Mouse (Mus musculus): ENCODE data around the gene Upf3a. TPM values are rescaled to one million over a fixed set of nuclear protein-coding genes. Genes with fewer than 3 reads are reported as not detected.

Upf3a gene
- total and polyA plus RNA-seq, 3 experiments, result 29.3 to 39.8 TPM; not detected in 1

DNA sequence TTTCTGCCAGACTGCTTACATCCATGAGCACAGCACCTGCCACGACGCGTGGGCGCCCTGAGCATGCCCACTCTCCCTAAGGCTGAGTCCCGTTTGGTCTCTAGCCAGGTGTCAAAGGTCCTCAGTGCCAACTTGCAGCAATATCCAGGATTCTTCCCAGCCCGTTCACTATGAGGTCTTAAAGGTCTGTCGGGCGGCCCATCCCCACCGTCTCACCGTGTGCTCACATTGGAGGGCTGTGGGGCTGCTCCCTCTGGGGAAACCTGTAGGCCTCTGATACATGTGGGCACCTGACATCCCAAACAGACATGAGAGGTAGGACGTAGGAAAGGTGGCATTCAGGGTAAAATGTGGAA lies 8.3 kb downstream of the Upf3a start:
- Histone ChIP-seq H3K27me3 (ENCODE audit: control insufficient read depth in 1 of 2, insufficient read depth in 2 of 2, low read length in 2 of 2) (no peaks in the 10 kb centered on the region), H3K36me3 (ENCODE audit: control insufficient read depth in 1 of 2, insufficient read depth in 2 of 2, low read length in 2 of 2) (no peaks in the 10 kb centered on the region; a peak in 1 of 4 replicates), H3K4me1 (ENCODE audit: control insufficient read depth in 1 of 2, insufficient read depth in 2 of 2, low read length in 2 of 2) (no peaks in the 10 kb centered on the region), H3K27ac (ENCODE audit: control insufficient read depth, low read depth, low read length) (no peak overlapping the region), H3K9ac (ENCODE audit: control insufficient read depth, low read depth, low read length, poor library complexity, severe bottlenecking) (no peak overlapping the region), H3K79me2 (ENCODE audit: control insufficient read depth, insufficient read depth, low read length, poor library complexity) (no peaks in the 10 kb centered on the region), H3K9me3 (replicated peaks; ENCODE audit: insufficient read depth, low read length) (no peaks in the 10 kb centered on the region), H3K4me3 (ENCODE audit: control insufficient read depth in 1 of 2, insufficient read depth in 1 of 2, low read depth in 2 of 2, low read length in 2 of 2) (no peak overlapping the region)
- TF ChIP-seq POLR2AphosphoS5 (IDR thresholded peaks at IDR 0.05; ENCODE audit: borderline replicate concordance, low read depth, low read length), result no peak
- TF ChIP-seq ELF1 (IDR thresholded peaks at IDR 0.05; ENCODE audit: low read depth, low read length), result no peak
- TF ChIP-seq SIN3A (IDR thresholded peaks at IDR 0.05; ENCODE audit: low read length), result no peak
- no peak for TF ChIP-seq BHLHE40 (IDR thresholded peaks at IDR 0.05; ENCODE audit: borderline replicate concordance, low read depth, low read length)
- no peak for TF ChIP-seq E2F4 (IDR thresholded peaks at IDR 0.05; ENCODE audit: borderline replicate concordance, low read depth, low read length)
- TF ChIP-seq POLR2AphosphoS2 (IDR thresholded peaks at IDR 0.05; ENCODE audit: low read length), result no peak
- TF ChIP-seq MAFK (IDR thresholded peaks at IDR 0.05; ENCODE audit: borderline replicate concordance, low read depth, low read length), result no peak
- TF ChIP-seq GATA1 (IDR thresholded peaks at IDR 0.05; ENCODE audit: low read depth, low read length), result no peak
- TF ChIP-seq USF1 (IDR thresholded peaks at IDR 0.05; ENCODE audit: low read depth, low read length), result no peak
- no peak for DNase-seq (ENCODE audit: low read depth, low spot score)

DNA sequence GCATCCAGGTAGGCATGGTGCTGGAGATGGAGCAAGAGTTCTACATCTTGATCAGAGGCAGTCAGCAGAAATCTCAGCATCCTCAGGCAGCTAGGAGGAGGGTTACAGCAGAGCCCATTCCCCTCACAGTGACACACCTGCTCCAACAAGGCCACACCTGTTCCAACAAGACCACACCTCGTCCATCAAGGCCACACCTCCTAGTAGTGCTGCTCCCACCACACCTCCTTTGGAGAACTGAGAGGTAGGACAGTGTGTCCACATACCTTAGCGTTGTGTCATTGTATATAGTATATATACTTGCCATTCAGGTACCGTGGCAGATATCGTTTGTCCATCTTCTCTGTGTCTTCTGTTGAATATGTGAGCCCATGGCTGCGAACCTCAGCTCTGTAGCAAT lies 12.3 kb downstream of the Upf3a start:
- TF ChIP-seq MYB (IDR thresholded peaks at IDR 0.05; ENCODE audit: low read depth, low read length) (no peak), GATA1 (IDR thresholded peaks at IDR 0.05; ENCODE audit: low read depth, low read length) (no peak), ETS1 (IDR thresholded peaks at IDR 0.05; ENCODE audit: low read depth, low read length) (no peak), ZKSCAN1 (IDR thresholded peaks at IDR 0.05; ENCODE audit: low read depth, low read length) (no peak), GABPA (IDR thresholded peaks at IDR 0.05; ENCODE audit: low read depth, low read length) (no peak), NRF1 (IDR thresholded peaks at IDR 0.05; ENCODE audit: insufficient read depth, low read depth, low read length, poor library complexity, severe bottlenecking) (no peak), HCFC1 (IDR thresholded peaks at IDR 0.05; ENCODE audit: low read depth, low read length) (no peak), TAL1 (IDR thresholded peaks at IDR 0.05; ENCODE audit: low read length) (no peak), SIN3A (IDR thresholded peaks at IDR 0.05; ENCODE audit: low read length) (no peak)
- no peak overlapping the region for H3K9ac ChIP-seq (ENCODE audit: control insufficient read depth, low read depth, low read length, poor library complexity, severe bottlenecking)
- no peaks in the 10 kb centered on the region for H3K79me2 ChIP-seq (ENCODE audit: control insufficient read depth, insufficient read depth, low read length, poor library complexity)
- H3K27ac ChIP-seq (ENCODE audit: control insufficient read depth, low read depth, low read length), result no peak overlapping the region
- no peak overlapping the region for H3K4me3 ChIP-seq (ENCODE audit: control insufficient read depth in 1 of 2, insufficient read depth in 1 of 2, low read depth in 2 of 2, low read length in 2 of 2)
- no peaks in the 10 kb centered on the region for H3K27me3 ChIP-seq (ENCODE audit: control insufficient read depth in 1 of 2, insufficient read depth in 2 of 2, low read length in 2 of 2)
- no peak for DNase-seq (ENCODE audit: low read depth, low spot score)
- peaks cover 9 to 12% of the 10 kb centered on the region in 2 experiments for H3K4me1 ChIP-seq (ENCODE audit: control insufficient read depth in 1 of 2, insufficient read depth in 2 of 2, low read length in 2 of 2)
- peaks cover 0 to 24% of the 10 kb centered on the region in 2 experiments; a peak in 3 of 4 replicates for H3K36me3 ChIP-seq (ENCODE audit: control insufficient read depth in 1 of 2, insufficient read depth in 2 of 2, low read length in 2 of 2)
- no peaks in the 10 kb centered on the region for H3K9me3 ChIP-seq (replicated peaks; ENCODE audit: insufficient read depth, low read length)

All from MEL (cell line).